Mouse (Mus musculus) embryo, embryonic 10 days (tissue): ENCODE data around the gene Arid1b.
A peak's percentile ranks its signal among the peaks of the same experiment; 100 is the strongest.

Experiments
- DNase-seq: peaks from one replicate; pipeline ENCODE4 v3.0.0-alpha.2; 2015; ENCODE audit warnings: low spot score

The Arid1b gene

DNA sequence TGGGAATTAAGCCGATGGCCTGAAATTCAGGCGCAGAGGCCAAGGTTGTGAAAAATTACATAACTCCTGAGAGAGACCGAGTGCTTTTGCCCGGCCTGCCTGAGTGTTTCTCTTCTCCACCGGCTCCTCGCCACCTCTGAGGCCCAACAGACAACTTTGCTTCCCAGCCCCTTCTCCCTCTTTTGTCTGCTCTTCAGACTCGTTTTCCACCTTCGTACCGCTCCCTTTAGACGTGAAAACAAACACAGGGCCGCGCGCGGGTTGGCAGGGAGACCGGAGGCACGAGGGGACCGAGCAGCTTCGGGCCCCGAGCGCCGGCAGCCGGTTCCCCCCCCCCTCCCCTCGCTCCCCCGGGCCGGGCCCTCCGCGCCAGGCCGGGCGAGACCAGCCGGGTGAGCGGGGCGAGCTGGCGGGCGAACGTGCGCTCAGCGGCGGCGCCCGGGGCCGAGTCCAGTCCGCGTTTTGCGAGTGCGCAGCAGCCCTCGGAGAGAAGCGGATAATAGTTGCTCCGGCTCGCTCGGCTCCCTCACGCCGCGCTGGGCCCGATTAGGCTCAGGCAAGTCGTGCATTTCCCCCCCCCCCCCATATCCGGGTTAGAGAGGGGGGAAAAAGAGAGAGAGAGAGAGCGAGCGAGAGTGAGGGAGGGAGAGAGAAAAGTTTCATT, at the start of gene Arid1b:
Arid1b (plus strand) TSS at position 493 of the 664 bp plus-strand sequence.
- DNase-seq: peak; percentile 91

DNA sequence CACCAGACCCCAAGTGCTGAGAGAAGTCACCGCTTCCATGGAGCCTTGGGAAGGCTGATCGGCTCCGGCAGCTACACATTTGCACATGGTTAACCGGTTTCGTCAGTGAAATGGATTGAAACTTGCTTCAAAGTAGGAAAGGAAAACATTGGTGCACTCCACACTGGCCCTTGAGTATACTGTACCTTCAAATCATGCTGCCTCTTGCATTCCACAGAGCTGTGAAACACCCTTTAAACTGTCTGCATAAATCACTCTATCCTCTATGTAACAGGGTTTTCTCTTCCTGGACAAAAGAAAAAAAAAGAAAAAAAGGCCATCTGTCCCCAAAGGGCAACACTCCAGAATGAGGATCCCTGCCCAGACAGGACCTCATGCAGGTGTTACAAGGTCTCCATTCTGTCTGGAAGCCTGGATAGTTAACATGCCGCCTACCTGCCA, 48.8 kb upstream of the Arid1b start:
- peak; percentile 33 for DNase-seq

DNA sequence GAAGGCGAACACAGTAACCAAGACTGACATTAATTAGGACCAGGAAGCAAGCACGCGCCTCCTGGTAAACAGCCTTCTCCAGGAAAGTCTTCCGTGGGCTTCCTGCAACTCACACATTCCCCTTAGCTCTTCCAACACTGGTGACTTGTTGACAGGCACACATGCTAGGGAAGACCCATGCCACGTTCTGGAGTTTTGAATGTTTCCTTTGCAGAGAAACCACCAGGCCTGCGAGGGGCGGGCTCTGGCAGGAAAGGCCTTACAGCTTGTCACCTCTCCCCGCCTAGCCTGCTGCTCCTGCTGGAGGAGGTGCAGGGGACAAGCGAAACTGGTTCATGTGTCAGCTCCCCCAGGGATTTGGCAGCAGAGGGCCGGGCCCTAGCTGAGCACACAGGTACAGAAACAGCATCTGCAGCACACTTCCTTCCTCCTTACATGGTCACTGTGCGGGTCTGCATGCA, 48.2 kb upstream of the Arid1b start:
- peak; percentile 63 for DNase-seq

DNA sequence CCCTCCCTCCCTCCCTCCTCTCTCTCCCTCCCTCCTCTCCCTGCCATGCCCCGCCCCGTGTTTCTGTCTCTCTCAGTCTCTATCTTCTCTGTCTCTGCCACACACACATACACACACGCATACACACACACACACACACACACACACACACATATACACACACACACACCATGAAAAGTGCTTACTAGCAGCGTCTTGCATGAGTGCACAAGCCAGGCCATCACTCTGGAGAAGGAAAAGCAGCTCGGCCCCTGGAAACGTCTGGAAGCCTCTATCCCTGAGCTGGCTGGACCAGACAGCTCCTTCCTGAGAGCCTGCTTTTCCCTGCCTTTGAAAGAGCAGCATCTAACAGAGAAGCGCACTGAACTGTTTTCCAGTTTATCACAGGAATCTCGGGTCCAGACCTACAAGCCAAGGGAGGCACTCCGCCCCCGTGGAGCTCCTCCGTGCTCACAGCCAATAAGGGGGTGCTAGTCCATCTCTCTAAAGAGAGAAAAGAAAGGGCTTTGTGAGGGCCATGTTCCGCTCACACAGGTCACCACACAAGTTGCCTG, 47.6 kb upstream of the Arid1b start:
- peak; percentile 20 for DNase-seq

DNA sequence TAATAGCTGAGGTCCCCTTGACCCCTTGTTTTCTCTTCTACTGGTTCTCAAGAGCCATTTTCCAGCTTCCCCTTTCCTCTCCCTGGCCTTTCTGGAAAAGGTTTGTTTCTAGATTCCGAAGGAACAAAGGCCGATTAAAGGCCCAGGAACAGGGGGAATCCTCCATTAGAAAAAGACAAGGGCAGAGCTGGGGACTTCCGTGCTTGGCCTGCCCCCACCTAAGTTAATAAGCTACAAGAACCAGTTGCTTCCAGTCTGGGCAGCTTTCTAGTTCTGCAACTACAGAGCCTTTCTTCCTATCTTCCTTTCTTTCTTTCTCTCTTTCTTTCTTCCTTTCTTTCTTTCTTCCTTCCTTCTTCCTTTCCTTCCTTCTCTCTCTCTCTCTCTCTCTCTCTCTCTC, 47.1 kb upstream of the Arid1b start:
- DNase-seq: no peak

DNA sequence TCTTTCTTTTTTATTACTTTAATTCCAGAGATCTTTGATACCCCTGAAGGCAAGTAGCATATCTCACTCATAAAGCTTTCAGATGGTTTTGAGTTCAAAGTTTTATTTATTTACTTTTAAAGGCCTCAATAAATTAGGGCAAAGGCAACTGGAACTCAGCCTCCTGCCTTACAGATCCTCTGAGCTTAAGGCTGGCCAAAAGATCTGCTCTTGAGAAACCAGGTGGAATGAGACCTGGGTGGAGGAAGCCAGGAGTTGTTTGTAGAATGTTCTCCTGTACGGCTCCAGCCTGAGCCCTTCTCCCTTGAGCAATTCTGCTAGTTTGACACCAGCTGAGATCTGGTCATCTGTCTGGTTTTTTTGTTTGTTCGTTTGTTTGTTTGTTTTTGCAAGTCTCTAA, 46.7 kb upstream of the Arid1b start:
- no peak for DNase-seq

DNA sequence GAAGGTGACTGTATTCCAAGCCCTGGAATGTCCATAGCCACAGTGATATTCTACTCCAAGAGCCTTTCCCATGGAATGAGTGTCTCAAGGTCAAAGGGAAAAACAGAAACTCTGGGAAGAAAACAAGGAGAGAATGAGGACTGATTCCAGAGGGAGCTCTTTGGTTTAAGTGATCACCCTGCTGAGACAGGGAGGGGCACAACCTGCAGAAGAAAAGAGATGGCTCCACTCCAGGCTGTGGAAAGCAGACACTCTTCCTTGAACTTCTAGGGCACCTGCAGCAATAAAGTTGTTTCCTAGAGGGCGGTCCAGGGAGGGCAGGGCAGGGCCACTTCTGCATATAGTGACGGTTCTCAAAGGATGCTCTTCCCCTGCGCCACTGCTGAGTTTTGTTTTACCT, 45.6 kb upstream of the Arid1b start:
- DNase-seq: no peak

DNA sequence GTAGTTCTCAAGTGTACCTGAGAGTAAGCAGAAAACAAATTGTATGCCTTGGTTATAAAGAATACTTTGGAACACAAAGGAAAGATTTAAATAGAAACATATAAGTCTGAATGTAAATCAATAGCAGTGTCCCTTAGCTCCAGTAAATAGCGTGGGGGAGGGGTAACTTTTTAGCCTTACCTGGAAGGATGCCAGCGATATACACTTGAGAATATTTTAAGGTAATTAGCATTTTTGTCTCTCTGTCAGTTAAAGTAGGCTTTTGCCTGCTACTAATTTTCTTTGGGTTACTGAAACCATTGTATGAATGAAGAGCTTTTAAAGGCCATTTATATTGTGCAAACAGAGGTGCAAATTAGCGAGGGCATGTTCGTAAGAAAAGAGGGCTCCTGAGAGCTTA, 39.7 kb upstream of the Arid1b start:
- no peak for DNase-seq

DNA sequence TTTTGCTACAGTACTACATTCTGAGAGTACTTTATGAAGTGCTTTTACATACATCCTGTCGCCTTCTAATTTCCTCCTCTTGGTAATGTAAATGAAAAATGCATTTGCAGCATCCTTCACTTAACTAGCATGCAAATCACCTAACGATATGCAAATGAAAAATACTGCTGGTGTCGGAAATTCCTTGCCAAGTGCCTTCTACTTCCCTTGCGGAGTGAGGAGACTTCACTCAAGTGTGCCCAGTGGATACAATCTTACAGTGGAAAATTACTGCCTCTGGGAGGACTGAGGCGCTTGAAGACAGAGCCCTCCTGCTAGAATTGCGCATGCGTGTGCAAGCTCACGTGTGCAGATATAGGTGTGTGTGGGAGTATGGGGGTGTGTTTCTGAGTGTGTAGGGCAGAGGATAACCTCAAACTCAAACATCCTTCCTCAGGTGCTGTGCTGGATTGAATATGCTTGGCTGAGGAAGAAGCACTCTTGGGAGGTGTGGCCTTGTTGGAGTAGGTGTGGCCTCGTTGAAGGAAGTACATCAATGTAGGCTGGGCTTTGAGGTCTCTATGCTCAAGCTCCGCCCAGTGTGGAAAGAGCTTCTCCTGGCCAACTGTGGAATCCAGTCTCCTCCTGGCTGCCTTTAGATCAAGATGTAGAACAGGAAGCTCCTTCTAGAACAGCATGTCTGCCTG, 29.8 kb upstream of the Arid1b start:
- DNase-seq: no peak

DNA sequence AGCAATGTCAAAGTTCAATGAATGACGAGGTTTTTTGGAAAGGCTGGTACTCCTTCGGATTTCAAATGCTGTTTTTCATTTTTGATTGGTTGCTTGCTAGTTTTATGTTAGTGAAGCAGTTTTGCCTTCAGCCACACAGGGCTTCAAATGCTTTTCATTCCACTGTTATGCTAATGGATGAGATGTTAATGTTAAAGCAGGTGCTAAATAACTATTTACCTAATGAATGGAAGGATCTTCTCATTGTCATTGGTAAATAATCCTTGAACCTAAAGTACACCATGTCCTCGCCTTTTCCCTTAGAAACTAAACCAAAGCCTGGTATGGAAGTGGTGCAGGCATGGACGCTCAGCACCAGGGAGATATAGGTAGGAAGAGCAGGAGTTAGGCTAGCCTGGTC, 26.9 kb upstream of the Arid1b start:
- DNase-seq: no peak

DNA sequence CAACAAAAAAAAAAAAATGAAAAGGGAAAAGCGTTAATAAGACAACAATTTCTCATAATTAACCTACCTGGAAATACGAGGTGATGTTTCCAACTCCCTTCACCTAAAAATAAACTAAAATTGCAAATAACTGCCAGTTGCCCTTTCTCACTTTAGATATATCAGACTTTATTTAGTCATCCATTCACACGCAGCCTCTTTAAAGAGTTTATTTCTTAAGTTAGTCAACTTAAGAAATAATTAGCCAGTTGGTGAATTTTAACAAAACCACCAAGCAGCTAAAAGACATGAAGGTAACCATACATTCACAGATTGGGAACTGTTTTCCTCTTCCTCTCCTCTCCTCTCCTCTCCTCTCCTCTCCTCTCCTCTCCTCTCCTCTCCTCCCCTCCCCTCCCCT, 26.1 kb upstream of the Arid1b start:
- DNase-seq: no peak

DNA sequence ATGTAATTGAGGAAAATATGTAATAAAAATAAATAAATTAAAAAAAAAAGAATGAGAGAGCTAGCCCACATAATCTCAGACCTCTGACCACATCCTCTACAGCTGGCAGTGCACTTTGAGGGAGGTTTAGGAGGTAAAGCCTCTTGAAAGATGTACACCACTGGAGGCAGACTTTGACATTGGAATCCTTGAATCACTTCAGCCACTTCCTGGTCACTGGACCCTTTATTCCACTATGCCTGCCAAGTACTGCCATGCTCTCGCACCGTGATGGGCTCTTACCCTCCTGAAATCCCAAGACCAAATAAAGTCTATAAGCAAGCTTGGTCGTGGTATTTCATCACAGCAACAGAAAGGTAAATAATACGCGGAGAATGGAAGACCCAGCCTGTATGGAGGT, 25.3 kb upstream of the Arid1b start:
- DNase-seq: no peak

DNA sequence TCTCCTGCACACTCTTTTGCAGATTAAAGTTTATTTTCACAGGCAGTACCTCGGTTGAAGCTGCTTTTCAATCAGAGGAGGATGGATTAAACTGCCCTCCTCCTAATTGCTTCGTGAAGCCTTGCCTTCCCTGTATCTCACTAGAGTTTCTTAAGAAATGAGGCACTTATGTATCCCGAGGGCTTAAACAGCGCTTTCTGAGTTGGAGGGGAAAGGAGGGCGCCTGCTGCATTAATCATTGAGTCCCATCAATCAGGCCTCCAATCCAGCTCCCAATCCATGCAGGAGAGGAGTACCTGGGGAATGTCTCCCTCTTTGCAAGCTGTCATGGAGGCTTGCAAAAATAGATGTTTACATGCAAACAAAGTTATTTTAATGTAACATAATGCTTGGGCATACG, 21.9 kb upstream of the Arid1b start:
- no peak for DNase-seq

DNA sequence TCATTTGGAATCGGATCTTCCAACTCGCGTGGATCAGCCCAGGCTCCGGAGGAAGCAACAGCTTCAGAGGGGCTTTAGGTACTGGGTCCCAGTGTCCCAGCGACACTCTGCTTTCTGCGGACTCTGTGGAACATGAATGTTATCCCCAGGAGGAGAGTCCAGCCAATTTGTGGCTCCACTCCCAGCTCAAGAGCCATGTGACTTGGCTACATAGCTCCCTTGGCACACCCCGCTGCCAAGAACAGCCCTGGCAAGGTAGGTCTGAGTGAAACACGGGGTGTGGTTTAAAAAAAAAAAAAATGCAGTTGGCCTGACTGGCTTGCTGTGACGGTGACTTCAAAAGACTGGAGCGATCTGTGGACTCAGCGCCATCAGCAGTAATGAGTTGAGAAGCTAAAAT, 19.4 kb upstream of the Arid1b start:
- no peak for DNase-seq

DNA sequence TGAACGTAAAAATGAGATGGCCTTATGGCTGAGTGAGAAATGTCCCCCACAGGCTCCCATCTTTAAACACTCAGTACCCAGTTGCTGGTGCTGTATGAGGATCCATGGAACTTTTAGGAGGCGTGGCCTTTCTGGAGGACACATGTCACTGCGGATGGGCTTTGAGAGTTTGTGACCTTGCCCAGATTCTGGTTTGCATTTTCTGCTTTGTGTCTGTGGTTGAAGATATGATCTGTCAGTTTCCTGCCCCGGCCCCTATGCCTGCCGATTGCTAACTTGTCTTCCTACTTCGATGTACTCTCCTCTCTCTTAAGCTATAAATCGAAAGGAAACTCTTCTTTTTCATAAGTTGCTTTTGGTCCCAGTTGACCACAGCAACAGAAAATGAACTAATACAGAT, 14.0 kb upstream of the Arid1b start:
- DNase-seq: no peak

DNA sequence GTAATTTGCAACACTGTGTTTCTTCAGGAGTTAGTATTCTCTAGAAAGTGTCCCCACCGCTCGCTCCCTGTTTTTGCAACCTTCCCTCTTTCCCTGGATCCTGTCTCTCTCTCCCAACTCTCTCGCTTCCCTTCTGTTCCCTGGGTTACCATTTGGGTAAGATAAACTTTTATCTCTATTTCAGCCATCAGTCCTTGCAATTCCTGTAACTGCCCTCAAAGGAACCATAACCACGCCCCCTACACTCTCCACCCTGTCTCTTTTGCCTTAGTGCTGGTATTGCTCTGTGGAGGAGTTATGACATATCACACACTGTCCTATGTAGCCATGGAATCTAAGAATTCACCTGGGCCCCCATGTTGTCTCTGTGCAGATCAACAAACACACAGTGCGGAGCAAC, 11.3 kb upstream of the Arid1b start:
- no peak for DNase-seq

DNA sequence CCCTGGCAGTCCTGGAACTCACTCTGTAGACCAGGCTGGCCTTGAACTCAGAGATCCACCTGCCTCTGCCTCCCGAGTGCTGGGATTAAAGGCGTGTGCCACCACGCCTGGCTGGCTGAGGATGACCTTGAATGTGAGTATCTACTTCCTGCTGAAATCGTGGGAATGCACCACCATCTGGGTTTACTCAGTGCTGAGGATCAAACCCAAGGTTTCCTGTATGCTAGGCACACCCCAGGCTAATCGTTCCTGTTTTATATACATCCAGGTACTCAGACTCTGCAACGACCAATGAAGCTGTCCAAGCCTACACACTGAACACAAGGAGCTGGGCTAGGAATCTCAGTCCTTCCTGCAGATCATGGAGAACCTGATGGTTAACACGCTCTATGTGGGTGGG, 9.4 kb upstream of the Arid1b start:
- DNase-seq: no peak

DNA sequence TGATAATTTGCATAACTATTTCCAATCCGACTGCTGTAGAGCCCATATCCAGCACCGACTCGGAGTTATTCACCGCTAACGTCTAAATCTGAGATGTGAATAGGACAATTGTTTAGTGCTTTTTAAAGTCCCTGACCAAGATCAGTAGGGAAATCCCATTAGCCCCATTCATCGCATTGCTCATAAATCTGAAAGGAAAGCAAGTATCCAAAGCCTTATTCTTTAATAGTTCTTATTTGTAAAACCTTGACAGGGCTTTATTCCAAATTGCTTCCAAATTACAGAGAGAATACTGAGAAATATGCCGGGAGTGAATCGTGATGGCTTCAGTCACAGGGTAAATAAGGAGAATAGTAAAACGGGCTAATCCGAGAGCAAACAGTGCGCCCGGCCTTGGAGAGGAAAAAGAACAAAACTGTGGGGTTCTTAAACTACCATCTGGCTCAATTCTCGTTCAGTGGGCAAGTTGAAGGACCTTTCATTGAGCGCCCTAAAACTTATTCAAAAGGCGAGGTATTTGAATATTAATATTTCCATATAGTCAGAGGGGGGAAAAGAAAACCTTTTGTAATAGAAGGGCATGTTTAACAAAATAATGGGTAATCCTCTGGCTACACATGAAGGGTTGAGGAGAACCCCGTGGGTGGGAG, 3.1 kb upstream of the Arid1b start:
- no peak for DNase-seq

DNA sequence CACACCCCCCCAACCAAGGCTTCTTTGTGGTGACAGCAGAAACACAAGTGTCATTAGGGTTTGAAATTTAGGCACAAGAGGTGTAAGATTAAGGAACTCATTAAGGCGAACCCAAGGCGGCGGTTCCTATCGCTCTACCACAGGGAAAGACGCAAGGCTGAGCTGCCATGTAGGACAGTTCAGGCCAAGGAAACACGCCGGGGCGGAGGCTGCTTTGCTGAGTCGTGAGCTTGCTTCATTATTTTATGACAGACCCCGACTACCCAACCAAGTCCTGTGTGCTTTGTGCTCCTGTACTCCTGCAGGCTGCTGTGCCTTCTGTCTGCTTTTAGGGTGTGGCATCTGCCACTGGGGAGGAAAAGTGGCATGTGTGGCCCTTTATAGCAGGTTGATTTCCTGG, 2.5 kb upstream of the Arid1b start:
- no peak for DNase-seq

DNA sequence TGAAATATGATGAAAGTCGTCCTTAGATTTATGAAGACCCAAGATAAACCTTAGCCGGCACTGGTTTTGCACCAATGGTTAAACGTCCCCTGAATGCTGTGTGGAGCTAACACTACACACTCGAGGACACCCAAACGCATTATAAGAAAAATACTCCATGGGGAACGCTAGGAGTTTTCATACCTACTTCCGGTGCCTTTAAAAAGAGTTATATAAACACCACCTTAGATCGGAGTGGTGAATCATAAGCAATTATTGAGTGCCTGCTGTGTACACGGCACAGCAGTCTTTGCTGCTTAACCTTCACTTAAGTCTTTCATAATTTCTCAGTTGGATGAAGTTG, 664 bp upstream of the Arid1b start:
- peak; percentile 5 for DNase-seq

DNA sequence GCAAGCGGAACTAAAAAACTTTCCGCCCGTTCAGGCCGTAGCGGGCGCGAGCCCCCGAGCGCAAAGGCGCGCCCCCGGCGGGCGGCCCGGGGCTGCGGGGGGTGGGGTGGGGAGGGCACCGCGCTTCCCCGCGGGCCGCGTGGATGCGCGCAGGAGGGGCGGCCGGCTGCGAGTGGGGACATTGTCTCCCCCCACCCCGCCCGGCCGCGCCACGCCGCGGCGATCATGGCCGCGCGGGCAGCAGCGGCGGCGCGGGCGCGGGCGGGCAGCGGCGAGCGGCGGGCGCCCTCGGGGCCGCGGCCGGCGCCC, 326 bp downstream of the Arid1b start:
- no peak for DNase-seq

DNA sequence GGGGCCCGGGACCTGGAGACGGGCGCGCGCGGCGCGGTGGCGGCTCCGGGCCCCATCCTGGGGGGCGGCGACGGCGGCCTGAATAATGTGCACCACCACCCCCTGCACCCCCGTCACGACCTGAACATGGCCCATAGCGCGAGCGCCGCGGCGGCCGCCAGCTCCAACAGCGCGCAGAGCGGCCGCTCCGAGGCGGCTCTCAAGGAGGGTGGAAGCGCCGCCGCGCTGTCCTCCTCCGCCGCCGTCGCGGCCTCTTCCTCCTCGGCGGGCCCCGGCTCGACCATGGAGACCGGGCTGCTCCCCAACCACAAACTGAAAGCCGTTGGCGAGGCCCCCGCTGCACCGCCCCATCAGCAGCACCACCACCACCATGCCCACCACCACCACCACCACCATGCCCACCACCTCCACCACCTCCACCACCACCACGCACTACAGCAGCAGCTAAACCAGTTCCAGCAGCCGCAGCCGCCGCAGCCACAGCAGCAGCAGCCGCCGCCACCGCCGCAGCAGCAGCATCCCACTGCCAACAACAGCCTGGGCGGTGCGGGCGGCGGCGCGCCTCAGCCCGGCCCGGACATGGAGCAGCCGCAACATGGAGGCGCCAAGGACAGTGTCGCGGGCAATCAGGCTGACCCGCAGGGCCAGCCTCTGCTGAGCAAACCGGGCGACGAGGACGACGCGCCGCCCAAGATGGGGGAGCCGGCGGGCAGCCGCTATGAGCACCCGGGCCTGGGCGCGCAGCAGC, 855 bp downstream of the Arid1b start:
- DNase-seq: peak; percentile 70
